Mouse (Mus musculus) v-Abl transformed pro-B cells (cell line): ENCODE results near the gene Cnot4.

Experiments used
- in situ Hi-C, 2 experiments: fragments of 400-800 bp; cut with MboI; formaldehyde crosslinking; loops; one replicate each; pipeline ENCODE4 v1.15.1; 2025; ENCODE audit not compliant: unreplicated experiment in 2 of 2

The Cnot4 gene

DNA sequence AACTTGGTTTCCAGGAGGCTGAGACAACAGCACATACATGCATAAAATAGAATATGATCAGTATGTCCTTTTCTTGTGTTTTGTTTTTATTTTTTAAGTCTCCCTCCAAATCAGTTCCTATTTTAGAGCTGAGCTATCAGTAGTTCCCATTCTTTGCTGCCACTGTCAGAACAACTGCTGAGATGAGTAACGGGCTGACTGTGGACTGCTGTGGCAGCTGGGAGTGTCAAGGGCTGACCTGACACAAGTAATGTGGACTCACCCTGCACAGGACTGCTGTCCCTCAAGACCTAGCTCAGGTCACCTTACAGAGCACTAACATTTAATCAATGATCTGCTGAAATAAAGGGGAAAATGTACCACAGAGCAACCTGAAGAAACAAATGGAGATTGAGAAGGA is 90.4 kb downstream of the Cnot4 start:
- in situ Hi-C loops = no loop called here

- in situ Hi-C loops = no loop called here
These were observed 100.2 kb downstream of the Cnot4 start for GRCm38 (mm10) chr6:35033341-35033740.

DNA sequence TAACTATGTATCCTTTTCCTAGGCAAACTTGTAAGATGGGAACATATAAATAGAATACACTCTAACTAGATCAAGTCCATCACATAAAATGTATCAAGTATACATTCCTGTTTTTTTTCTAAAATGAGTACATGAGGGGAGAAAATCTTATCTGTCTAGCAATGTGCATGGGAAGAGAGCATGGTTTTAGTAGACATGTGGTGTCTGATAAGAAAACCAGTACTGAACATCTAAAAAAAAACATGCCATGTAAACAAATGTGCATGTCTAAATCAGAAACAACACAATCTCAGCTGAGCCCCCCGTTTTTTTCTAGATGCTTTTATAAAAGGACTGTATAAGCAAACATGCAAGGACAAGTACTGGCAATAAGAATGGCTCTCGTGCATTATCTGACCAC is 100.8 kb downstream of the Cnot4 start:
- in situ Hi-C loops = no loop called here

GRCm38 (mm10) chr6:35030811-35031210 is 102.7 kb downstream of the Cnot4 start:
- in situ Hi-C loops = no loop called here

DNA sequence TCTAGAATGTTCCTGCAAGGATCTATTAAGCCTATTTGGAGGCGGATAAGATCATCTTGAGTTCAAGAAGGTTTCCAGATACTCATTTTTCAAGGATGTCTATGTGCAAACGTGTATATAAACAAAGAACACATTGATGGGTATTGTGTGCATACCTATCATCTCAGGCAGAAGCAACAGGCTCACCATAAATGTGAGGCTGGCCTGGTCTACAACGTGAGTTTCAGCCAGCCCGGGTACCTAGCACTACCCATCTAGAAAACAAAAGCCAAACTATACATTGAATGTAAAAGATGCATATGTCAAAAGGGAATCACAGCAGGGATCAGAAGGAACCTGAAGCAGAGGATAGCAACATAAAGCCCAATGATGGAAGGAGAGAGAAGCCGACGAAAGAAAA is 103.3 kb downstream of the Cnot4 start:
- in situ Hi-C loops = no loop called here

- in situ Hi-C loops = no loop called here
These were observed 105.5 kb downstream of the Cnot4 start for GRCm38 (mm10) chr6:35028023-35028422.

DNA sequence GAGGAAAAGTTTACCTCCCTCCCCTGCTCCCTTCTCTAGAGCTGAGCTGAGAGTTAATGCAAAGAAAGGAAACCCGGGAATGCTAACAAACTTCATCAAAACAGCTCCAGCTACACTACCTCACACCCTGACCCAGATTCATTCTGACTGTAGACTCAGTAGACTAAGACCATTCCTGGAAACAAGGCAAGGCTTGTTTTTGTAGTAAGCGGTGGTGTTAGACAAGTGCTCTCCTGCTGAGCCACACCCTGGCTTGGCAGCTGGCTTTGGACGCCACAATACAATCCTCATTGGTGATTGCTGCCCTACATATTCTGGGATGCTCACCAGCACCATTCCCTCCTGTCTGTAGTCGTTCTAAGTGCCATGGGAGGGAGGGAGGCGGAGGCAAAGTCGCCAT is 106.3 kb downstream of the Cnot4 start:
- in situ Hi-C loops = no loop called here

DNA sequence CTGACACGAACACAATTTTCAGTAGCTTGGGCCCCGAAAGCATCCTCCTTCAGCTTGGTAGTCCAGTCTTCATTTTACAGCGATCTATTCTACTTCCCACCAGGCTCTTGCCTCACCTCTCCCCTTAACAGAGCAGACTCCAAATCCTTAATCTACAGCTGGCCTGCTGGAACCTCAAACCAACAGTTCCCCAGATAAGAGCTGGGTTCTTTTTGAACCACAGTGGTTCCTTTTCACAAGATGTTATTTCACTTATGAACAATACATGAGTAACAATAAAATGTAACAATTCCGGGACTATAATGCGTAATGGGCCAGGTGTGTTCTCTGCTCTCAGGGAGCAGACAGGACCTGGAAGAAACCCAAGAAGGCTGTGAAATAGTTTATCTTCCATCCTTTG is 116.9 kb downstream of the Cnot4 start:
- in situ Hi-C loops = loop anchor here in 1 of 2 experiments (25.0 kb wide), 1 partner anchor 546 kb away; no protein-coding TSS in a partner anchor

GRCm38 (mm10) chr6:35011953-35012352 is 121.6 kb downstream of the Cnot4 start:
- in situ Hi-C loops = loop anchor here in 1 of 2 experiments (25.0 kb wide), 1 partner anchor 550 kb away; no protein-coding TSS in a partner anchor

- in situ Hi-C loops = loop anchor here in 1 of 2 experiments (25.0 kb wide), 1 partner anchor 552 kb away; no protein-coding TSS in a partner anchor
These were observed 122.8 kb downstream of the Cnot4 start for GRCm38 (mm10) chr6:35010705-35011104.

- in situ Hi-C loops = loop anchor here in 1 of 2 experiments (25.0 kb wide), 1 partner anchor 560 kb away; no protein-coding TSS in a partner anchor
These were observed 131.3 kb downstream of the Cnot4 start for GRCm38 (mm10) chr6:35002261-35002669.

GRCm38 (mm10) chr6:34999101-34999500 is 134.4 kb downstream of the Cnot4 start:
- in situ Hi-C loops = loop anchor here (5.0 to 10.0 kb wide), 4 partner anchors 62 to 487 kb away; no protein-coding TSS in a partner anchor

DNA sequence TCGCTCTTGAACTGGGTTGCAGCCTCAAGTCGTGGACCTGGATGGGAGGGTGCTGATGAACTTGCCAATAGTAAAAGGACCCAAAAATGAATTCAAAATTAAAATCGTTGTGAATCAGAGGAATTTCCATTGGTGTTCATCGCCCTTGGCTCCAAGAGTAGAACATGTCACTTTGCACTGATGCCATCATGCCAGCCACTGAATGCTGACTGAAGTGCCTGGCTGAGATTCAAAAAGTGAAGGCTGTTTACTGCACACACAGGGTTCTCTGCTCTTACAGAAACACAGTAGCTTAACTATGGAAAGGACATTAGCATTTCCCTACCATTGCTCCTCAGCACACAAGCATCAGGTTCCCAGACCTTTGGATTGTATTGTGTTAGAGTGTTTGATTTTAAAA is 137.0 kb downstream of the Cnot4 start:
- in situ Hi-C loops = loop anchor here (5.0 to 10.0 kb wide), 4 partner anchors 59 to 484 kb away; no protein-coding TSS in a partner anchor

- in situ Hi-C loops = loop anchor here (5.0 to 10.0 kb wide), 4 partner anchors 58 to 483 kb away; no protein-coding TSS in a partner anchor
These were observed 138.3 kb downstream of the Cnot4 start for GRCm38 (mm10) chr6:34995265-34995681.

DNA sequence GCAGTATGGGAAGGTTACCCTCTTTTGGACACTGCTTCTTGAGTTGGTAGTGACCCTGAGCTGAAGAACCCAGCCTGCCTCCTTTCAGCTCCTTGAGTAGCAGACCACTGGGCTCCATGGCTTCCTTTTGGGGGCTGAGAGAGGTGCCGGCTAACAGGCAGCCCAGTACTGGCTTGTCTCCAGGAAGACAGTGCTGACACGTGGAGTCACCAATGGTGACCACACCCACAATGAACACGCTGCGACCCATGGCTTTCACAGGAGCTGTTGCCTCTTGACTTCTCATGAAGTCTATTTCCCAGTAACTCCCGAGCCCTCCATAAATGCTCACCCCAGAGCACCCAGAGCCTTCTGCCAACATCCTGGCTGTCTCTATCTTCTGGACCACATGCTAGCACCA is 138.8 kb downstream of the Cnot4 start:
- in situ Hi-C loops = loop anchor here (5.0 to 10.0 kb wide), 5 partner anchors 37 to 482 kb away; no protein-coding TSS in a partner anchor

- in situ Hi-C loops = no loop called here
These were observed 144.3 kb downstream of the Cnot4 start for GRCm38 (mm10) chr6:34989263-34989662.

GRCm38 (mm10) chr6:34988081-34988761 is 145.3 kb downstream of the Cnot4 start, which contains the start of gene Slc23a4:
TSS of gene Slc23a4 (minus strand) at chr6:34988404.
- in situ Hi-C loops = no loop called here

GRCm38 (mm10) chr6:34987085-34987645 is 146.4 kb downstream of the Cnot4 start:
- in situ Hi-C loops = no loop called here

GRCm38 (mm10) chr6:34980661-34981060 is 152.9 kb downstream of the Cnot4 start:
- in situ Hi-C loops = no loop called here

DNA sequence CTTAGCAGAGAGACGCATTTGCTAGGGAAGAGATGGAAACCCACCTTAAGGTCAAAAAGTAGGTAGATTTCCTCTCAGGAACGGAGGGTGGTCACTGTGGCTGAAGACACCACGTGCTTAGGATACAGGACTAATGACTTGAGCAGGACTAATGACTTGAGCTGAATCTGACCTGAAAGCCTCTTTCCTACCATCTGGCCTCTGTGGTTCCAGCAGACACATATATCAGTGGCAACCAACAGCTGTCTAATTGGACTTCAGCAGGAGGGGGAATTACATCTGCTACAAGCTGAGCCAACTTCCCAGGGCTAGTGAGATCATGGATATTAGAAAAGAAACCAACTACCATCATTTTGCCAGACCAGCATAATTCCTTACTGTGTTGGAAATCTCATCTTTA is 154.2 kb downstream of the Cnot4 start:
- in situ Hi-C loops = no loop called here
